Mouse (Mus musculus) cortical plate, adult 2 months (tissue): ENCODE results near the gene Taf5l.

Experiments
- CTCF ChIP-seq: fragments of 200-500 bp; IDR thresholded peaks from 2 replicates; pipeline ENCODE4 v1.5.1; 2011; ENCODE audit warnings: mild to moderate bottlenecking, control low read depth, low read length; ENCODE audit not compliant: insufficient read depth; ENCODE audit errors: extremely low read depth
- POLR2A ChIP-seq: fragments of 200-500 bp; IDR thresholded peaks from 2 replicates; pipeline ENCODE4 v1.6.1; 2011; ENCODE audit warnings: mild to moderate bottlenecking, low read length, control low read depth; ENCODE audit not compliant: insufficient read depth; ENCODE audit errors: extremely low read depth

GRCm38 (mm10) chr8:123980239-123980638, 41.0 kb downstream of the Taf5l start:
- no peak for TF ChIP-seq CTCF
- no peak for TF ChIP-seq POLR2A
